Mouse (Mus musculus): ENCODE measurements around the gene Kcnmb3.

Gene Kcnmb3

DNA sequence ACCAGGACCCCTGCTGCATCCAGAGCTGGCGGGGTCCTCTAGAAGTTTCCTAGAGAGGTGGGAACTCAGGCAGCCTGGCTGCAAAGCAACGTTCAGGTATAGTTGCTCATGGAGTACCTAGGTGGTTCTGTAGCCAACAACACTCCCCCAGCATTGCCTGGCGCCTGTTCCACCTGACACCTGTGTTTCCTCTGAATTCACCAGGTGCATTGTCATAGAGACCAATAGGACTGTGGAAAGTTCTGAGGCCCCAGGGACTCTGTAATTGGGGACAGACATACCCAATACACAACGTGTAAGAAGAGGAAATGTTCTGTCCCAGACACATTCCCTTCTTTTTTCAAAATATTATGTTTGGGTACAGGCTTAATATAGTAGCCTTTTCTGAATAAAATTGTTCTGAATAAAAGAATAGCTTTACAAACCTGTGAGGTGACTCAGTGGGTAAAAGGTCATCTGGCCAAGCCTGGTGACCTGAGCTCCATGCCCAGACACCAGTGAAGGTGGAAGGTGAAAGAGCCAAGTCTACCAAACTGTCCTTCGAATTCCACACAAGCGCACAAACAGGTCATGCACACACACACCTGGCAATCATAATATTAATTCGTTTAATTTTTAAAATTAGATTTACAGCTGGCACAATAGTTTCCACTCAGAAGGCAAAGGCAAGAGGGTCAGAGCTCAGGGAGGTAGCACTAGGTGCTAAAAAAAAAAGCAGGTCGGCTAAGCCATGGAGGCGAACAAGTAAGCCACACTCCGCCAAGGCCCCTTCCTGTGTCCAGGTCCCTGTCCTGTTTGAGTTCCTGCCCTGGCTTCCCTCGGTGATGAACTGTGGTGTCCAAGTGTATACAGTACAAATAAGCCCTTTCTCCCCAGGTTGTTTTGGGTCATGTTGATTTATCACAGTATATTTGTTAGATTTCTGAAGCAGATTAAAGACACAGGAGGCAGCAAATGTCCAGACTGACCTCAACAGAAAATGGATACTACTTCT, at the start of gene Kcnmb3:
Gene Kcnmb3, minus strand, starts transcription at position 135 of the 994 bp plus-strand sequence.
- DNase-seq (ENCODE audit: low read depth, low spot score), result no peak

- DNase-seq (ENCODE audit: low read depth, low spot score), result no peak
These were observed 46.1 kb upstream of the Kcnmb3 start for GRCm38 (mm10) chr3:32538091-32538490.

GRCm38 (mm10) chr3:32537556-32537955, 45.5 kb upstream of the Kcnmb3 start:
- DNase-seq (ENCODE audit: low read depth, low spot score), result peak; percentile 27

DNA sequence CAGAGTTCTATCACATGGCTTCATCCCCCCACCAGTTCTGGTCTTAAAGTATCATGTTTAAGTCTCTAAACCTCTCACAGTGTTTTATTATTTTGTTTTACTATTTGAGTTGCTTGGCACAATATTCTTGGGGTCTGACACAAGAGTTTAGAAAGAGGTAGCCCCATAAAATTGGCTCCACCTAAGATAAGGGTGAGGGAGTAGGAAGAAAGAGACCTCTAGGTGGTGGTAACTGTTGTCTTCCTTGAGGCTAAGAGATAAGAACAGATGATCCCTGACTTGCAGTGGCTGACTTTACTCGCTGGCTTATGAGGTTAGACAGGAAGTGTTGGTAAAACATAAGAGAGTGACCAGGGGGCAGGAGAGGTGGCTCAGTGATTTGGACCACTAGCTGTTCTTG, 43.7 kb upstream of the Kcnmb3 start:
- DNase-seq (ENCODE audit: low read depth, low spot score), result no peak

DNA sequence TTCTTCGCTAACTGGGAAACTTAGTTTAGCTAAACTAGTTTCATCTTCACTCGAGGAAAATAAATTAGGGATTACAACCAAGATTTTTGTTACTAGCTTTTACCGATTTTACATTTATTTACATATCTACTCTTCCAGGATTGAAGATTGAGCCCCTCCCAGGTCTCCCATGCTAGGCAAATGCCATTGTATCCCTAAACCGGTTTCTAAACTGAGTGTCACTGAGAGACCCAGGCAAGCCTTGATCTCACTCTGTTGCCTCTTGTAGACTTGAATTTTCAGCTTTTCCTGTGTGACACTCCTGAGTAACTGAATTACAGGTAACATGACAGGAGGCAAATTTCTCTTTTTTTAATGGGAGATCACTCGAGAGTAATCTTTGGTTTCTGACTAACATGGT, 38.0 kb upstream of the Kcnmb3 start:
- DNase-seq (ENCODE audit: low read depth, low spot score), result no peak

- peak; percentile 91 for DNase-seq (ENCODE audit: low read depth, low spot score)
These were observed 37.4 kb upstream of the Kcnmb3 start, which contains the start of gene Mfn1 for GRCm38 (mm10) chr3:32529303-32529898. TSS of gene Mfn1 (plus strand) at chr3:32529465.

DNA sequence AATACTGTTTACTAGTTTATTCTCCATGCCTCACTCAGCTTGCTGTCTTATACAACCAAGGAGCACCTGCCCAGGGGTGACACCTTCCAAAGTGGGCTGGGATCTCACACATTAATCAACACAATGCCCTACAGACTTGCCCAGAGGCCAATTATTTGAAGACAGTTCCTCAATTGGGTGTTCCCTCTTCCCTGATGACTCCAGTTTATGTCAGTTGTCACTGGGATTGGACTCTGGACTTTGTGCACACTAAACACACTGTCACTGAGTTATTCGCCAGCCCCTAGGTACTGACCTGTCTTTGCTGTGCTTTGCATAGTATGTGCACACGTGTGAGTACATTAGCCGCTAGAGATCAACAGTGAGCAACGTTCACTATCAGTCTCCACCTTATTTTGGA, 35.1 kb upstream of the Kcnmb3 start:
- no peak for DNase-seq (ENCODE audit: low read depth, low spot score)

DNA sequence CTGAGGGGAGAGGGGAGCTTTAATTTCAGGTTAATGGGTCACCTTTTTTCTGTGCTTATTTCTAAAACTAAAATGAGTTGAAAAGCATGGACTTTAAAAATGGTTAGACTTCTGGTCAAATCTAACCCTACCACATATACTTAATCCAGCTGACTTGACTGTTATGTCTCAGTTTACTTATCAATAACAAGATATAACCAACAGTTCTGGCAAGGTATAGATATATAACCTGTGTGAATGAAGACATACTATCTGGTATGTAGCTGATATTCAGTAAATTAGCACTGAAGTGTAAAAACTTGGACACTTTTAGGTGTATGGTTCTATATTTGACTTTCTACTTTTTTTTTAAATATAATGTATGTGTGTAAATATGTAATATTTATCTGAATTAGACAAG, 21.5 kb upstream of the Kcnmb3 start:
- DNase-seq (ENCODE audit: low read depth, low spot score), result no peak

DNA sequence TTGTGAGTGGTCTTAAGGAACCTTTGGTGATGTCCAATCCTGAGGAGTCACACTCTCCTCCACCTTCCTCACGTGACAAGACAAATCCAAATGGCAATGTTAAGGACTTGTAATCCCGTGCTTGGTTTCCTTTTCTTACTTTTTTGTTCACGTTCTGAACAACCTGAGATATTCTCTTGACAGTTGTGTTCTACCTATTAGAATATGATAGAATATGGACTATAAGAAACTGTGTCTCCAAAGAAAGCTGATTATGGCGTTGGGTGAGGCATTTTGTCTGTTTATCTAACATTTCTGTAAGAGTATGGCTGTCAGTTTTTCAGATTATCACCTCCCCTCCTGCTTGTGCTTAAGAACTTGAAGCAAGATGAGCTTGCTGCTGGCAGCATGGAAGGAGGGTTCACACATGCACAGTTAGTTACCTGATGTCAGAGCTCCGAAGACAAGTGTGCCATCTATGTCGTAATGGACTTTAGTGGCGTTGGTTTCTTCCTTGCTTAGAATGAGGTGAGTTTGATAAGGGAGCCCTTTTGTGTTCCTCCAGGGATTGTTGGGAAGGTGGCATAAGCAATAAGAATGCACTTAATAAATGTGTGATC, 20.8 kb upstream of the Kcnmb3 start:
- no peak for DNase-seq (ENCODE audit: low read depth, low spot score)

DNA sequence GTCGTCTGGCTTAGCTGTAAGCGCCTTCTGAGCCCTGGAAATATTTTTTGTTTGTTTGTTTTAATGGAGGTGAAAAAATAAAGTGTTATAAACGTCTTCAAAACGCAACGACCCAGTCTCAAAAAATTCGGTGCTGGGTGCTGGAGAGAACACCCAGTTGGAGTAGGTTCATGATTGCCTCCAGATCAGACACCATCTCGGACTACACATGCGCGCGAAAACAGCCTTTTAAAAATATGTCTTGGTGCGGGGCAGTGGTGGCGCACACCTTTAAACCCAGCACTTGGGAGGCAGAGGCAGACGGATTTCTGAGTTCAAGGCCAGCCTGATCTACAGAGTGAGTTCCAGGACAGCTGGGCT, 19.1 kb upstream of the Kcnmb3 start:
- peak; percentile 10 for DNase-seq (ENCODE audit: low read depth, low spot score)

DNA sequence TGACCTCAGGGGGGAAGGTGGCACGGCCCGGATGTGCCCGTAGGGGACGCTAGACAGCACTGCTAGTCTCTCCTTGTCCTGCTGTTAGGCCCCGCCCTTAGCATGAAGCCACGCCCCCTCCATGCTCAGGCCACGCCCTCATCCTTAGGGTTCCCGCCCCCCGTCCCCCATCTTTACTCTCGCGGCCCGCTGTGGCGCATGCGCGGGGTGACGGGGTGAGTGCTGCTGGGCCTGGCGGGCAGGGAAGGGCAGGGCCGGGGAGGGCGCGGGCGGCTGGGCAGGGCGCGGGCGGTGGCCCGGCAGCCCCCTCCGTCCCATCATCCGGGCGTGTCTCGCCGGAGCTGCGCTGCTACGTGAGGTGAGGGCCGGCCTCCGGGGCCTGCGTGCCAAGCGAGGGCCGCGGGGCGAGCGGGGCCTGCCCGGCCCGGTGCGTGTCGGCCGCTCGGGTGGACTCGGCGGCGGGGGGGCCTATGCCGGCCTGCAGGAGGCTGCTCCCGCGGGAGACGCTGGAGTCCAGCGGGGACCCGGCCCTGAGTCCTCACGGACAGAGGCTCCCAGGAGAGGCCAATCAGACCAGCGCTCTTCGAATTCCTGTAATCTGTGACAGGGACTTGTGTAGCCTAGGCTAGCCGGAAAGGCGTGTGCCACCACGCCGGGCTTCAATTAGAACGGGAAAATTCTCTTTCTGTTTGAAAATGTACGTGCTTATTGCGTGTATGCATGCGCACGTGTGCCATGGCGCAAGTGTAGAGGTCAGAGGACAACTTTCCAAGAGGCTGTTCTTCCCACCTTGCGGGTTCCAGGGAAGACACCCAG, 18.6 kb upstream of the Kcnmb3 start:
- DNase-seq (ENCODE audit: low read depth, low spot score), result peak; percentile 73

GRCm38 (mm10) chr3:32509496-32510374, 17.7 kb upstream of the Kcnmb3 start, which contains the start of gene Zfp639:
TSS of gene Zfp639 (plus strand) at chr3:32510259.
- peak; percentile 28 for DNase-seq (ENCODE audit: low read depth, low spot score)

DNA sequence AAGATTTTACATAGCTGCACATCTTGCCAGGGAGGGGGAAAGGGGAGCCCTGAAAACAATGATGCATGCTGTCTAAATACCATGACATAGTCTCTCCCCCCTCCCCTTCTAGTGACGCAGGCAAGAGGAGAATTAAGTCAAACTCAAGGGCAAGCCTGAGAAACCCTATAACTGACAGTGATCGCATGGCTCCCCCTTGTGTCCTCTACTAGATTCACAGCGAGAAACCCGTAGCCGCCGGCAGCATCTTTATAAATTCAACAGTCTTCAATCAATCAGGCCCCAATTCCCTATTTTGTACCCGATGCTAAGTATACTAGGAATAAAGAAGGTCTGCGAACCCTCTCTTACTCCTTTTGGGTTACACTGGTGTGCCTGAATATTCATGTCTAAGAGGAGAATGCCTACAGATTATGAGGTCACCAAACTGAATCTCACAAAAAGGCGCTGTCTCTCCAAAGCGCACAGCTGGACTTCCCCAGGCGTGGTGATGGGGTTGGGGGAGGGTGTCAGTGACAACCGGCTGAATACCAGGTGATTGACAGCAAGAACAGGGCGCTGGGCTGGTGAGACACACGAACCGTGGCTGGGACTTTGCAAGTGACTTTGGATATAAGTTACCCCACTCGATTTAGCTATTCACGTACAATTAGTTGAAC, 16.8 kb upstream of the Kcnmb3 start:
- DNase-seq (ENCODE audit: low read depth, low spot score), result peak; percentile 58

GRCm38 (mm10) chr3:32506366-32507225, 14.6 kb upstream of the Kcnmb3 start:
- no peak for DNase-seq (ENCODE audit: low read depth, low spot score)

GRCm38 (mm10) chr3:32505841-32506240, 13.8 kb upstream of the Kcnmb3 start:
- no peak for DNase-seq (ENCODE audit: low read depth, low spot score)

DNA sequence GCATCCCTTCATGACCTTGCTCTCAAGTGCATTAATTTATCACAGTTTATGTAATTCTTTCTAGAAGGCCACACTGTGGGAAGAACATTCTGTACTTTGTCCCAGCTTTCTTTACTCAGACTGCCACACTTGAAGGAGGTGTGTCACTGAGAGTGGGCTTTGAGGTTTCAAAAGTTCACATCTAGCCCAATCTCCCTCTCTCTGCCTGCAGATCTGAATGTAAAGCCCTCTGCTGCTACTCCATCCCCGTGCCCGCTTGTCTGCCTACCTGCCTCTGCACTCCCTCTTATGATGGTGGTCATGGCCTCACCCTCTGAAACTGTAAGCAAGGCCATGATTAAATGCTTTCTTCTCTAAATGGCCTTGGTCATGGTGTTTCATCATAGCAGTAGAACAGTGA, 8.3 kb upstream of the Kcnmb3 start:
- no peak for DNase-seq (ENCODE audit: low read depth, low spot score)

GRCm38 (mm10) chr3:32496711-32497070, 4.7 kb upstream of the Kcnmb3 start:
- DNase-seq (ENCODE audit: low read depth, low spot score), result no peak

DNA sequence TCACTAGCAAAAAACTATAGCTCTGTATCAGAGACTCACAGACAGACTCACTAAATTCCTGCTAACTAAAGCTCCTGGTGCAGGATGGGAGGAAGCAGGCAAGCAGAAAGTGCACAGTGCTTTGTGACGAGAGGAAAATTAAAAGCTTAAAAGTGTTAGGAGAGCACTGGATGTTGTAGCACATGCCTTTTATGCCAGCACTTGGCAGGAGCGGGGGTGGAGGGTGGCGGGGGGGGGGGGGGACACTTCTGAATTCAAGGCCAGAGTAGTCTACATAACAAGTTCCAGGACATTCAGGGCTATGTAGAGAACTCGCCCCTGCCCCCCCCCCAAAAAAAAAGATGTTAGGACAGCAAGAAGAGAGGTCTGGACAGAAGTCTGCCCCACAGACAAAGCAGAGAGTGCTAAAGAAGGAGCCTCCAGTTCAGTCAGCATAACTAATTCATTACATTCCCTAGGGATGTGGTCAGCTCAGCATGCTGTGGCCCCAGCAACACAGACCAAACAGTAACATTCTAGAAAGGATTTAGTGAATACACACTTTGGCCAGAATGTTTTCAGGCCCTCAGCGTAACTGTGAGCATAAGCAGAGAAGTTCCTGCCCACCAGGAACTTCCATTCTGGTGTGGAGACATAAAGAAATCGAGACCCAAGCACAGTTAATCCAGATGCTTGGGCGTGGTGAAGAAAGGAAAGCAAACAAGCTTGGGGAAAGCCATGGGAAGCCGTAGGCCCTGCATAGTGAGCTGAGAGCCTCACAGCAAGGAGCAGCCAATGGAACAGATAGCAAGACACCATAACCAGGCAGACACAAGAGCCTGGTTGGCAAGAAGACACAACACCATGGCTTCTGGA, 4.1 kb upstream of the Kcnmb3 start:
- no peak for DNase-seq (ENCODE audit: low read depth, low spot score)
